Mouse (Mus musculus): ENCODE measurements around the gene Prkca.

GRCm38 (mm10) chr11:108170107-108170506 lies 173.6 kb downstream of the Prkca start:
- TF ChIP-seq MAX (IDR thresholded peaks at IDR 0.05; ENCODE audit: low read length) (no peak), POLR2A (IDR thresholded peaks at IDR 0.05; ENCODE audit: control insufficient read depth in 1 of 2, insufficient read depth in 1 of 2, low read depth in 1 of 2, low read length in 2 of 2, poor library complexity in 1 of 2) (no peak), MAFK (IDR thresholded peaks at IDR 0.05; ENCODE audit: borderline replicate concordance, low read depth, low read length) (no peak), ETS1 (IDR thresholded peaks at IDR 0.05; ENCODE audit: low read depth, low read length) (no peak), EP300 (IDR thresholded peaks at IDR 0.05; ENCODE audit: low read depth in 1 of 2, low read length in 2 of 2) (no peak), CHD1 (IDR thresholded peaks at IDR 0.05; ENCODE audit: low read depth, low read length) (no peak), USF2 (IDR thresholded peaks at IDR 0.05; ENCODE audit: borderline replicate concordance in 1 of 2, insufficient read depth in 1 of 2, low read depth in 1 of 2, low read length in 2 of 2) (no peak), CTCF (IDR thresholded peaks at IDR 0.05 in 2 of 3, conservative IDR thresholded peaks at IDR 0.05 in 1 of 3; ENCODE audit: control insufficient read depth in 1 of 3, insufficient read depth in 1 of 3, low read depth in 2 of 3, low read length in 3 of 3, poor library complexity in 1 of 3, severe bottlenecking in 1 of 3) (no peak), GABPA (IDR thresholded peaks at IDR 0.05; ENCODE audit: low read depth, low read length) (no peak), E2F4 (IDR thresholded peaks at IDR 0.05; ENCODE audit: borderline replicate concordance, low read depth, low read length) (no peak), ZNF384 (IDR thresholded peaks at IDR 0.05; ENCODE audit: low read depth, low read length) (no peak)

Measured in MEL (cell line).